Mouse (Mus musculus): ENCODE measurements around the gene Ppil3. TPM values are rescaled to one million over a fixed set of nuclear protein-coding genes. Genes with fewer than 3 reads are reported as not detected.
A peak's percentile ranks its signal among the peaks of the same experiment; 100 is the strongest.

Ppil3 gene
- polyA plus RNA-seq, 1 experiment from 2014 or later, result 31.3 TPM

- peak overlapping the region; percentile 81 for H3K4me2 ChIP-seq (replicated peaks; ENCODE audit: low read depth, low read length)
- H3K36me3 ChIP-seq (ENCODE audit: insufficient read depth, low read length), result no peaks in the 10 kb centered on the region; the same call in none of the 2 replicates
- DNase-seq (ENCODE audit: low spot score) (no peak), ATAC-seq (no peak)
- H3K4me3 ChIP-seq (ENCODE audit: low read depth, low read length), result peak overlapping the region; percentile 70
- H3K27ac ChIP-seq (ENCODE audit: low read length), result peak overlapping the region; percentile 96
- TF ChIP-seq CTCF (IDR thresholded peaks at IDR 0.05) (no peak), EP300 (IDR thresholded peaks at IDR 0.05) (no peak)
- 6% methylated on average over 10 of the region's 10 CpGs for WGBS
- no peaks in the 10 kb centered on the region for H3K9me3 ChIP-seq (ENCODE audit: low read length)
- no peaks in the 10 kb centered on the region for H3K27me3 ChIP-seq (replicated peaks; ENCODE audit: insufficient read depth, low read length)
- H3K4me1 ChIP-seq (ENCODE audit: insufficient read depth, low read depth, low read length), result no peaks in the 10 kb centered on the region
- H3K9ac ChIP-seq (replicated peaks; ENCODE audit: low read depth), result peak overlapping the region; percentile 74
Measured at GRCm38 (mm10) chr1:58444691-58445090, 595 bp downstream of the Ppil3 start.

GRCm38 (mm10) chr1:58424551-58424950 lies 20.7 kb downstream of the Ppil3 start:
- no peak for TF ChIP-seq CTCF (IDR thresholded peaks at IDR 0.05)
- TF ChIP-seq EP300 (IDR thresholded peaks at IDR 0.05), result no peak
- WGBS, result 84% methylated on average over 3 of the region's 3 CpGs
- peaks cover 15% of the 10 kb centered on the region for H3K36me3 ChIP-seq (ENCODE audit: insufficient read depth, low read length)

GRCm38 (mm10) chr1:58423371-58424248 lies 21.7 kb downstream of the Ppil3 start, which contains the start of gene Clk1:
TSS of gene Clk1 (minus strand) at chr1:58424066.
- no peaks in the 10 kb centered on the region for H3K27me3 ChIP-seq (replicated peaks; ENCODE audit: insufficient read depth, low read length)
- peak within 1 kb of the TSS; percentile 100 for H3K4me3 ChIP-seq (ENCODE audit: low read depth, low read length)
- H3K4me2 ChIP-seq (replicated peaks; ENCODE audit: low read depth, low read length), result peak within 1 kb of the TSS; percentile 67
- TF ChIP-seq EP300 (IDR thresholded peaks at IDR 0.05) (no peak), CTCF (IDR thresholded peaks at IDR 0.05) (no peak)
- WGBS, result under 1% methylated on average over 79 of the region's 79 CpGs
- peaks cover 19% of the 10 kb centered on the region for H3K36me3 ChIP-seq (ENCODE audit: insufficient read depth, low read length)
- H3K27ac ChIP-seq (ENCODE audit: low read length), result peak within 1 kb of the TSS; percentile 100
- H3K9me3 ChIP-seq (ENCODE audit: low read length), result no peaks in the 10 kb centered on the region
- no peaks in the 10 kb centered on the region for H3K4me1 ChIP-seq (ENCODE audit: insufficient read depth, low read depth, low read length)
- ATAC-seq (peak; percentile 95), DNase-seq (ENCODE audit: low spot score) (peak; percentile 96)
- peak within 1 kb of the TSS; percentile 100 for H3K9ac ChIP-seq (replicated peaks; ENCODE audit: low read depth)

More at GRCm38 (mm10) chr1:58424551-58424950, 20.7 kb downstream of the Ppil3 start:
- Histone ChIP-seq H3K9ac (replicated peaks; ENCODE audit: low read depth) (no peak overlapping the region), H3K4me2 (replicated peaks; ENCODE audit: low read depth, low read length) (no peak overlapping the region), H3K9me3 (ENCODE audit: low read length) (no peaks in the 10 kb centered on the region), H3K4me3 (ENCODE audit: low read depth, low read length) (no peak overlapping the region), H3K4me1 (ENCODE audit: insufficient read depth, low read depth, low read length) (no peaks in the 10 kb centered on the region), H3K27ac (ENCODE audit: low read length) (no peak overlapping the region), H3K27me3 (replicated peaks; ENCODE audit: insufficient read depth, low read length) (no peaks in the 10 kb centered on the region)
- ATAC-seq, result no peak
- no peak for DNase-seq (ENCODE audit: low spot score)

GRCm38 (mm10) chr1:58422879-58423278 lies 22.4 kb downstream of the Ppil3 start:
- H3K4me3 ChIP-seq (ENCODE audit: low read depth, low read length), result peak overlapping the region; percentile 100
- H3K9me3 ChIP-seq (ENCODE audit: low read length), result no peaks in the 10 kb centered on the region
- peak; percentile 79 for ATAC-seq
- H3K4me1 ChIP-seq (ENCODE audit: insufficient read depth, low read depth, low read length), result no peaks in the 10 kb centered on the region
- DNase-seq (ENCODE audit: low spot score), result peak; percentile 94
- WGBS, result 1% methylated on average over 13 of the region's 13 CpGs
- peaks cover 26% of the 10 kb centered on the region for H3K36me3 ChIP-seq (ENCODE audit: insufficient read depth, low read length)
- H3K27ac ChIP-seq (ENCODE audit: low read length), result peak overlapping the region; percentile 100
- peak overlapping the region; percentile 100 for H3K9ac ChIP-seq (replicated peaks; ENCODE audit: low read depth)
- H3K4me2 ChIP-seq (replicated peaks; ENCODE audit: low read depth, low read length), result peak overlapping the region; percentile 67
- TF ChIP-seq EP300 (IDR thresholded peaks at IDR 0.05) (peak; percentile 87), CTCF (IDR thresholded peaks at IDR 0.05) (no peak)
- no peaks in the 10 kb centered on the region for H3K27me3 ChIP-seq (replicated peaks; ENCODE audit: insufficient read depth, low read length)

GRCm38 (mm10) chr1:58420961-58421360 lies 24.3 kb downstream of the Ppil3 start:
- Histone ChIP-seq H3K9ac (replicated peaks; ENCODE audit: low read depth) (no peak overlapping the region), H3K27ac (ENCODE audit: low read length) (no peak overlapping the region), H3K27me3 (replicated peaks; ENCODE audit: insufficient read depth, low read length) (no peaks in the 10 kb centered on the region), H3K4me3 (ENCODE audit: low read depth, low read length) (peak overlapping the region; percentile 100), H3K36me3 (ENCODE audit: insufficient read depth, low read length) (peaks cover 39% of the 10 kb centered on the region), H3K9me3 (ENCODE audit: low read length) (no peaks in the 10 kb centered on the region), H3K4me2 (replicated peaks; ENCODE audit: low read depth, low read length) (peak overlapping the region; percentile 67), H3K4me1 (ENCODE audit: insufficient read depth, low read depth, low read length) (no peaks in the 10 kb centered on the region)
- 21% methylated on average over 7 of the region's 7 CpGs for WGBS
- DNase-seq (ENCODE audit: low spot score) (peak; percentile 39), ATAC-seq (no peak)
- TF ChIP-seq EP300 (IDR thresholded peaks at IDR 0.05) (no peak), CTCF (IDR thresholded peaks at IDR 0.05) (peak; percentile 32)

- peaks cover 43% of the 10 kb centered on the region for H3K36me3 ChIP-seq (ENCODE audit: insufficient read depth, low read length)
- H3K4me2 ChIP-seq (replicated peaks; ENCODE audit: low read depth, low read length), result no peak overlapping the region
- no peaks in the 10 kb centered on the region for H3K9me3 ChIP-seq (ENCODE audit: low read length)
- H3K4me3 ChIP-seq (ENCODE audit: low read depth, low read length), result no peak overlapping the region
- no peak overlapping the region for H3K9ac ChIP-seq (replicated peaks; ENCODE audit: low read depth)
- no peak for ATAC-seq
- no peaks in the 10 kb centered on the region for H3K4me1 ChIP-seq (ENCODE audit: insufficient read depth, low read depth, low read length)
- no peak for DNase-seq (ENCODE audit: low spot score)
- no peak overlapping the region for H3K27ac ChIP-seq (ENCODE audit: low read length)
- H3K27me3 ChIP-seq (replicated peaks; ENCODE audit: insufficient read depth, low read length), result no peaks in the 10 kb centered on the region
- WGBS, result 73% methylated on average over 10 of the region's 10 CpGs
- TF ChIP-seq CTCF (IDR thresholded peaks at IDR 0.05) (no peak), EP300 (IDR thresholded peaks at IDR 0.05) (no peak)
Measured at GRCm38 (mm10) chr1:58420032-58420431, 25.3 kb downstream of the Ppil3 start.

All from lung, postnatal 0 days (tissue).